Mouse (Mus musculus) embryonic fibroblast, embryonic 13.5 days (primary cell): ENCODE data around the gene Pitpnm2.

Source experiments
- CTCF ChIP-seq: IDR thresholded peaks from 2 replicates; pipeline ENCODE4 v1.5.1; 2011; ENCODE audit warnings: mild to moderate bottlenecking, control low read depth, low read length, moderate library complexity, borderline replicate concordance; ENCODE audit not compliant: insufficient read depth
- POLR2A ChIP-seq: IDR thresholded peaks from 2 replicates; pipeline ENCODE4 v1.6.1; 2011; ENCODE audit warnings: low read depth, mild to moderate bottlenecking, control low read depth, low read length, moderate library complexity

DNA sequence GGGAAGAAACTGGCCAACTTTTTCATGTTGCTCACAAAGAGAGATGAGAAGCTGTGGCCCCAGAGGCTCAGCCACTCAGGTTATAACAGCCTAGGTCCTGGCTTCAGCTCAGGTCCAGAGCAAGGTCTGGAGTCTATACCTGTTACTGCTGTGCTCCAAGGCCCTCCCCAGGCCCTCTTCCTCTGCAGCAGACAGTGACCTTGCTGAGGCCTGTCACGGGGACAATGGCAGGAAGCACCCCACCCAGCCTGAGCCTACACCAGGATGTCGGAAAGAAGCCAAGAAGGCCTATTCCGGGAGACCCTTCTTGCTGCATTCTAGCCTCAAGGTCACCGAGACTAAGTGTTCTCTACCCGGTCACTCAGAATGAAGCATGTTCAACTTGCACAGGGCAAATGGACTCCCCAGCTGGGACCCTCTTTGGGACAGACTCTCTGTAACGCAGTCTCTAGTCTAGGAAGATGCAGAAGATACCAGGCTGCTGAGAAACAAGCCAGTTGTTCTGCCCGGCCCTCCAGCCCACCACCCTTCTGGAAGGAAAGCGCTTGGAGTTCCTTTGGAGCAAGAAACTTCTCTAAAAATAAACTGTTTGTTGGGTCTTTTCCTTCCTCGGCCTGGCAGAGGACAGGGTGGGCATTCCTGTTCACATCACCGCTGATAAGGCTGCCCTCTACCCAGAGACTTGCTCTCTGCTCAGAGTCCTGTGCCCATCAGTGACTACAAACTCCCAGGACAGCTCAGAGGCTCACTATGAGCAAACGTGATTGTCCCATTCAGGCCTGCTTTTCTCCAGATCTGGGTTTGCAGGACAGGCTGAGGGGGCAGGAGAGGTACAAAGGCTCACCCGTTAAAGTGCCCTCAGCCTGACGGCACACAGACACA, 35.7 kb downstream of the Pitpnm2 start:
- TF ChIP-seq CTCF (no peak), POLR2A (no peak)
